Mouse (Mus musculus): ENCODE measurements around the gene Sgsm3. TPM values are rescaled to one million over a fixed set of nuclear protein-coding genes. Genes with fewer than 3 reads are reported as not detected.

Sgsm3 gene
- polyA plus RNA-seq, 1 experiment from 2014 or later: 20.2 TPM

GRCm38 (mm10) chr15:80939401-80939800 lies 38.2 kb upstream of the Sgsm3 start:
- DNase-seq (ENCODE audit: low spot score) (no peak), ATAC-seq (ENCODE audit: insufficient number of reproducible peaks, low FRiP score, low TSS enrichment, low read depth) (no peak)
- WGBS: 89% methylated on average over 5 of the region's 5 CpGs
- Histone ChIP-seq H3K9ac (ENCODE audit: low read length) (no peak overlapping the region), H3K27ac (replicated peaks; ENCODE audit: low read depth, low read length) (no peak overlapping the region), H3K4me3 (ENCODE audit: low read depth, low read length) (no peak overlapping the region), H3K4me2 (ENCODE audit: low read depth, severe bottlenecking) (no peak overlapping the region), H3K27me3 (ENCODE audit: control insufficient read depth, insufficient read depth, low read length) (no peaks in the 10 kb centered on the region), H3K4me1 (ENCODE audit: control insufficient read depth, insufficient read depth, low read length) (no peaks in the 10 kb centered on the region), H3K36me3 (ENCODE audit: control insufficient read depth, insufficient read depth, low read length) (no peaks in the 10 kb centered on the region), H3K9me3 (ENCODE audit: control insufficient read depth, low read length) (no peaks in the 10 kb centered on the region)

GRCm38 (mm10) chr15:80941468-80942040 lies 36.0 kb upstream of the Sgsm3 start:
- no peak for ATAC-seq (ENCODE audit: insufficient number of reproducible peaks, low FRiP score, low TSS enrichment, low read depth)
- no peaks in the 10 kb centered on the region for H3K27me3 ChIP-seq (ENCODE audit: control insufficient read depth, insufficient read depth, low read length)
- no peaks in the 10 kb centered on the region for H3K36me3 ChIP-seq (ENCODE audit: control insufficient read depth, insufficient read depth, low read length)
- no peak overlapping the region for H3K27ac ChIP-seq (replicated peaks; ENCODE audit: low read depth, low read length)
- H3K4me1 ChIP-seq (ENCODE audit: control insufficient read depth, insufficient read depth, low read length): no peaks in the 10 kb centered on the region
- no peaks in the 10 kb centered on the region for H3K9me3 ChIP-seq (ENCODE audit: control insufficient read depth, low read length)
- H3K4me2 ChIP-seq (ENCODE audit: low read depth, severe bottlenecking): no peak overlapping the region
- no peak for DNase-seq (ENCODE audit: low spot score)
- WGBS: 93% methylated on average over 6 of the region's 6 CpGs
- H3K4me3 ChIP-seq (ENCODE audit: low read depth, low read length): no peak overlapping the region
- no peak overlapping the region for H3K9ac ChIP-seq (ENCODE audit: low read length)

- H3K27me3 ChIP-seq (ENCODE audit: control insufficient read depth, insufficient read depth, low read length): no peaks in the 10 kb centered on the region
- no peak overlapping the region for H3K27ac ChIP-seq (replicated peaks; ENCODE audit: low read depth, low read length)
- ATAC-seq (ENCODE audit: insufficient number of reproducible peaks, low FRiP score, low TSS enrichment, low read depth) (no peak), DNase-seq (ENCODE audit: low spot score) (no peak)
- H3K4me3 ChIP-seq (ENCODE audit: low read depth, low read length): no peak overlapping the region
- 63% methylated on average over 3 of the region's 3 CpGs for WGBS
- no peaks in the 10 kb centered on the region for H3K9me3 ChIP-seq (ENCODE audit: control insufficient read depth, low read length)
- no peak overlapping the region for H3K4me2 ChIP-seq (ENCODE audit: low read depth, severe bottlenecking)
- no peak overlapping the region for H3K9ac ChIP-seq (ENCODE audit: low read length)
- peaks cover 2% of the 10 kb centered on the region; the same call in 1 of the 2 replicates for H3K4me1 ChIP-seq (ENCODE audit: control insufficient read depth, insufficient read depth, low read length)
- no peaks in the 10 kb centered on the region for H3K36me3 ChIP-seq (ENCODE audit: control insufficient read depth, insufficient read depth, low read length)
Observed at GRCm38 (mm10) chr15:80945851-80946250, 31.7 kb upstream of the Sgsm3 start.

GRCm38 (mm10) chr15:80948145-80949135 lies 29.1 kb upstream of the Sgsm3 start, which contains the start of gene Adsl:
Adsl (plus strand) TSS chr15:80948490.
- H3K9ac ChIP-seq (ENCODE audit: low read length): peak within 1 kb of the TSS; percentile 78
- peak within 1 kb of the TSS; percentile 57 for H3K4me2 ChIP-seq (ENCODE audit: low read depth, severe bottlenecking)
- peaks cover 2% of the 10 kb centered on the region; the same call in 1 of the 2 replicates for H3K4me1 ChIP-seq (ENCODE audit: control insufficient read depth, insufficient read depth, low read length)
- H3K4me3 ChIP-seq (ENCODE audit: low read depth, low read length): peak within 1 kb of the TSS; percentile 91
- H3K36me3 ChIP-seq (ENCODE audit: control insufficient read depth, insufficient read depth, low read length): peaks cover 8% of the 10 kb centered on the region; the same call in 1 of the 2 replicates
- H3K9me3 ChIP-seq (ENCODE audit: control insufficient read depth, low read length): no peaks in the 10 kb centered on the region
- peak within 1 kb of the TSS; percentile 47; the same call in 1 of the 2 replicates for H3K27ac ChIP-seq (replicated peaks; ENCODE audit: low read depth, low read length)
- DNase-seq (ENCODE audit: low spot score) (peak; percentile 92), ATAC-seq (ENCODE audit: insufficient number of reproducible peaks, low FRiP score, low TSS enrichment, low read depth) (peak; percentile 87)
- WGBS: 1% methylated on average over 63 of the region's 63 CpGs
- H3K27me3 ChIP-seq (ENCODE audit: control insufficient read depth, insufficient read depth, low read length): no peaks in the 10 kb centered on the region

DNA sequence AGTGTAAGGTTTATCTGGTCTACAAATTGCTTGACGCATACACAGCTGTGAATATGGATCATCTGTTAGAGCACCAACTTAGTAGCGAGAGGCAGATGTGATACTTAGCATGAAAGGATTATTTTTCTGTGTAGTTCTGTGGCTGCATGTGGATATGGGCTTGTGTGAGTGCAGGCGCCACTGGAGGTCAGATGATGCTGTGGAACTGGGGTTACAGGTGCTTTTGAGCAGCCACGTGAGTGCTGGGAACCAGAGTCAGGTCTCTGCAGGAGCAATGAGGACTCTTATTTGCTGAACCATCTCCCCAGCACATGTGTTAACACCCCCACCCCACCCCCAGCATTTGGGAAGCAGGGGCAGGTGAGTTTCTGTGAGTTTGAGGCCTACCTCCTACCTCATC lies 28.1 kb upstream of the Sgsm3 start:
- no peaks in the 10 kb centered on the region for H3K9me3 ChIP-seq (ENCODE audit: control insufficient read depth, low read length)
- peaks cover 13% of the 10 kb centered on the region; the same call in 1 of the 2 replicates for H3K36me3 ChIP-seq (ENCODE audit: control insufficient read depth, insufficient read depth, low read length)
- peak overlapping the region; percentile 57 for H3K4me2 ChIP-seq (ENCODE audit: low read depth, severe bottlenecking)
- peaks cover 2% of the 10 kb centered on the region; the same call in 1 of the 2 replicates for H3K4me1 ChIP-seq (ENCODE audit: control insufficient read depth, insufficient read depth, low read length)
- peak overlapping the region; percentile 91 for H3K4me3 ChIP-seq (ENCODE audit: low read depth, low read length)
- ATAC-seq (ENCODE audit: insufficient number of reproducible peaks, low FRiP score, low TSS enrichment, low read depth): no peak
- H3K27me3 ChIP-seq (ENCODE audit: control insufficient read depth, insufficient read depth, low read length): no peaks in the 10 kb centered on the region
- DNase-seq (ENCODE audit: low spot score): no peak
- peak overlapping the region; percentile 78; the same call in 1 of the 2 replicates for H3K9ac ChIP-seq (ENCODE audit: low read length)
- 61% methylated on average over 4 of the region's 4 CpGs for WGBS
- no peak overlapping the region for H3K27ac ChIP-seq (replicated peaks; ENCODE audit: low read depth, low read length)

DNA sequence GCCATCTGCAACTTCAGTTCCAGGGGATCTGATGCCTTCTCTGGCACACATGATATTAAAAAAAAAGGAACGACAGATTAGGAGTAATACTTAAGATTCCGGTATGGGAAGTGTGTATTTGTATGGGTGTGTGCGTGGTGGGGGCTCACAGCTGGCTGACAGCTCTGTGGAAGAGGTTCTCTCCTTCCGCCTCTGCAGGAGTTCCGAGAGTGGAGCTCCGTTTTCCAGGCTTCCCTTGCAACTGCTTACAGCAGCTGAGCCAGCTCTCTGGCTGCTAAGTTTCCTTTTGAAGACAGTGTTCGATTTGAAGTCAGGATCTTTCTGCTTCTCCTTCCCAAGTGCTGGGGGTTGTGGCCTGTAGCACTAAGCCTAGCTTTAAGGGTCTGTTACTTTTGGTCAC lies 27.5 kb upstream of the Sgsm3 start:
- Histone ChIP-seq H3K4me1 (ENCODE audit: control insufficient read depth, insufficient read depth, low read length) (peaks cover 2% of the 10 kb centered on the region; the same call in 1 of the 2 replicates), H3K9ac (ENCODE audit: low read length) (no peak overlapping the region), H3K27ac (replicated peaks; ENCODE audit: low read depth, low read length) (no peak overlapping the region), H3K36me3 (ENCODE audit: control insufficient read depth, insufficient read depth, low read length) (peaks cover 18% of the 10 kb centered on the region), H3K27me3 (ENCODE audit: control insufficient read depth, insufficient read depth, low read length) (no peaks in the 10 kb centered on the region), H3K4me2 (ENCODE audit: low read depth, severe bottlenecking) (no peak overlapping the region), H3K9me3 (ENCODE audit: control insufficient read depth, low read length) (no peaks in the 10 kb centered on the region), H3K4me3 (ENCODE audit: low read depth, low read length) (no peak overlapping the region)
- ATAC-seq (ENCODE audit: insufficient number of reproducible peaks, low FRiP score, low TSS enrichment, low read depth) (no peak), DNase-seq (ENCODE audit: low spot score) (no peak)
- 95% methylated on average over 7 of the region's 7 CpGs for WGBS

DNA sequence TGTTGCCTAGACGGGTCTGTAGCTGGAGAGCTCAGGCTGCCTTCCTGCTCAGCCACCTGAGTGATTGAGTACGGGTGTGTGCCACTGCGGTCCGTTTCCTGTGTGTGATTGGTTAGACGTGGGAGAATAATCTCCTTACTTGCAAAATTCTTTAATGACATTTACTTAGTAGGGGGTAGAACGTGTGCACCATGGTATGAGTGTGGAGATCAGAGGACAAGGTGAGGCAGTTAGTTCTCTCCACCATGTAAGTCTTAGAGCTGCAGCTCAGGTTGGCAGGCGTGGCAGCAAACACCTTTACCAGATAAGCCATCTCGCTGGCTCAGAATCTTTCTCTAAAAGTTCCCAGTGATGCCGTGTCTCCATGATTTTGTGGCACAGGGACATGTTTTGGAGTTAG lies 23.6 kb upstream of the Sgsm3 start:
- H3K27ac ChIP-seq (replicated peaks; ENCODE audit: low read depth, low read length): no peak overlapping the region
- ATAC-seq (ENCODE audit: insufficient number of reproducible peaks, low FRiP score, low TSS enrichment, low read depth): no peak

DNA sequence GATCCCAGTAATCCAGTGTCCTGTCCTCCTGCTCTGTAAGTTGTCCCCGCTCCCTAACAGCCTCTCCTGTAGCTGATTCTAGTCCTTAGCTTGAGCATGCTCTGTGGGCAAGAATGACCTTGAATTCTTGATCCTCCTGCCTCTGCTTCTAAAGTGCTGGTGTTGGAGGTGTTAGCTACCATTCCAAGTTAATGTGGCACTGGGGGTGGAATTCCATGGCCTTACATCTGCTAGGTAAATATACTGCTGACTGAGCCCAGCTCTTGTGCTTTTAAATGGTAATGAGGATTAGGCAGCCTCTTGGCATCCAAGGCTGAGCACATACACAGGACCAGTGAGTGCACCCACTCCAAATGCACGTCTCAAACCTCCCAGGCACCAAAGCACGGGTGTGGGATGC lies 22.7 kb upstream of the Sgsm3 start:
- 92% methylated on average over 3 of the region's 3 CpGs for WGBS
- Histone ChIP-seq H3K27ac (replicated peaks; ENCODE audit: low read depth, low read length) (no peak overlapping the region), H3K9me3 (ENCODE audit: control insufficient read depth, low read length) (no peaks in the 10 kb centered on the region), H3K4me1 (ENCODE audit: control insufficient read depth, insufficient read depth, low read length) (no peaks in the 10 kb centered on the region), H3K9ac (ENCODE audit: low read length) (no peak overlapping the region), H3K4me3 (ENCODE audit: low read depth, low read length) (no peak overlapping the region), H3K36me3 (ENCODE audit: control insufficient read depth, insufficient read depth, low read length) (peaks cover 20% of the 10 kb centered on the region), H3K4me2 (ENCODE audit: low read depth, severe bottlenecking) (no peak overlapping the region), H3K27me3 (ENCODE audit: control insufficient read depth, insufficient read depth, low read length) (no peaks in the 10 kb centered on the region)
- DNase-seq (ENCODE audit: low spot score) (no peak), ATAC-seq (ENCODE audit: insufficient number of reproducible peaks, low FRiP score, low TSS enrichment, low read depth) (no peak)

More for the DNA sequence above, 23.6 kb upstream of the Sgsm3 start:
- 89% methylated on average over 9 of the region's 9 CpGs for WGBS
- no peaks in the 10 kb centered on the region for H3K27me3 ChIP-seq (ENCODE audit: control insufficient read depth, insufficient read depth, low read length)
- H3K9me3 ChIP-seq (ENCODE audit: control insufficient read depth, low read length): no peaks in the 10 kb centered on the region
- H3K4me2 ChIP-seq (ENCODE audit: low read depth, severe bottlenecking): no peak overlapping the region
- no peak overlapping the region for H3K9ac ChIP-seq (ENCODE audit: low read length)
- no peak for DNase-seq (ENCODE audit: low spot score)
- H3K4me1 ChIP-seq (ENCODE audit: control insufficient read depth, insufficient read depth, low read length): peaks cover 2% of the 10 kb centered on the region; the same call in 1 of the 2 replicates
- no peak overlapping the region for H3K4me3 ChIP-seq (ENCODE audit: low read depth, low read length)
- peaks cover 20% of the 10 kb centered on the region for H3K36me3 ChIP-seq (ENCODE audit: control insufficient read depth, insufficient read depth, low read length)

Data from limb, embryonic 11.5 days (tissue).